Comparison of ENCODE assay signal across 14 mouse cellular contexts in genomic region chr11:11569466-11570132, GRCm38 (mm10). TPM values are rescaled to one million over a fixed set of nuclear protein-coding genes. Genes with fewer than 3 reads are reported as not detected.
DNase-seq lines count a peak whose midpoint lies in the region; ATAC-seq and TF ChIP-seq lines count a peak whose summit lies in the region.
"Had no signal": no experiment of that assay in that cellular context is flagged by ENCODE, and none has a peak within 500 bp of the region (broad histone marks: within the 10 kb centered on the region; RNA-seq: fewer than 3 reads in every experiment).

No protein-coding gene starts in this region.

- no peak for TF ChIP-seq CTCF in G1E (IDR thresholded peaks at IDR 0.05; ENCODE audit: low read depth, low read length)

- H3K36me3 ChIP-seq in G1E (replicated peaks), result no peaks in the 10 kb centered on the region
- H3K36me3 ChIP-seq: lung, embryonic 15.5 days had no signal

- H3K27me3 ChIP-seq in G1E (ENCODE audit: insufficient read depth, low read length), result no peaks in the 10 kb centered on the region
- H3K27me3 ChIP-seq: lung, embryonic 15.5 days had no signal

- H3K4me3 ChIP-seq in G1E (ENCODE audit: low read depth, low read length), result no peak overlapping the region
- H3K4me3 ChIP-seq: lung, embryonic 15.5 days had no signal

- H3K4me1 ChIP-seq in G1E (ENCODE audit: insufficient read depth, low read depth, low read length), result peaks cover 53% of the 10 kb centered on the region
- H3K4me1 ChIP-seq: lung, embryonic 15.5 days had no signal

- no peak for DNase-seq in G1E (ENCODE audit: low spot score)
- peak; percentile 4 for DNase-seq in embryo, embryonic 10 days (ENCODE audit: low spot score)
- peak; percentile 68 to 71 for DNase-seq in thymus, postnatal 10 days (ENCODE audit: low spot score in 2 of 2)
- DNase-seq in left cerebral cortex, adult 18-20 months (ENCODE audit: low spot score in 2 of 2), result no peak
- DNase-seq in gastrocnemius, adult 8-10 months (ENCODE audit: low spot score in 2 of 2), result no peak
- no peak for DNase-seq in adrenal gland, adult 2 months
- DNase-seq: cerebellum, adult 18-20 months; right cerebral cortex, postnatal 25 days had no signal

- peak; percentile 46 for ATAC-seq in G1E (ENCODE audit: extremely low read depth, insufficient number of reproducible peaks, low FRiP score, poor library complexity, severe bottlenecking)
- ATAC-seq in megakaryocyte, adult 5-6 weeks (ENCODE audit: poor library complexity, severe bottlenecking), result peak; percentile 62

- no peaks in the 10 kb centered on the region for H3K9me3 ChIP-seq in G1E (replicated peaks)
- H3K9me3 ChIP-seq: lung, embryonic 15.5 days had no signal

RNA-seq across cellular contexts. Expression of gene 4930512M02Rik, which starts 58.0 kb away (rescaled TPM):
- total RNA-seq in G1E (2014; fragmentation: Nextera tagmentation) (not detected in 2 replicates), G1E (2017) (0.17 TPM in 1 of 2 replicates, not detected in the other)
- not detected in 2 replicates for polyA plus RNA-seq in G1E (2012)
- total RNA-seq in megakaryocyte, adult 5-6 weeks (2015), result not detected in 2 replicates
- total RNA-seq in megakaryocyte, adult 5-6 weeks (2017), result not detected in 2 replicates
- total RNA-seq in left cerebral cortex, adult 18-20 months (2021), result not detected
- total RNA-seq in gastrocnemius, adult 8-10 months (2022), result not detected
- total RNA-seq in adrenal gland, adult 2 months (2021), result not detected
- not detected in 2 replicates for polyA plus RNA-seq in adrenal gland, adult 2 months (2012; rRNA removed)
- total RNA-seq: gastrocnemius, adult 18-20 months had no signal
- polyA plus RNA-seq: heart, embryonic 16.5 days; kidney, embryonic 14.5 days; lung, embryonic 15.5 days; neural tube, embryonic 11.5 days had no signal

Comparison
In these comparisons a context has a peak if more than half of its experiments do, and no peak if none do; other contexts are left out.
1. DNase-seq: peak in embryo, embryonic 10 days (single experiment) and thymus, postnatal 10 days (2 of 2); none in G1E (single experiment), left cerebral cortex, adult 18-20 months (0 of 2), gastrocnemius, adult 8-10 months (0 of 2) and adrenal gland, adult 2 months (single experiment).